Mouse (Mus musculus) forebrain, postnatal 0 days (tissue): ENCODE results near the gene U2af1. TPM values are rescaled to one million over a fixed set of nuclear protein-coding genes. Genes with fewer than 3 reads are reported as not detected.

Source experiments
- ATAC-seq: fragments of 200-750 bp; cut with Nextera tagmentation; 2 replicates; pipeline ENCODE4 v1.8.0; 2017; ENCODE audit warnings: mild to moderate bottlenecking, moderate library complexity
- DNase-seq: peaks from one replicate; pipeline ENCODE4 v3.0.0-alpha.2; 2015
- H3K27ac ChIP-seq: fragments of 300-500 bp; sonication (generic); 2 replicates; pipeline ENCODE4 v1.5.1; 2014; ENCODE audit warnings: low read depth, mild to moderate bottlenecking, antibody characterized with exemption, low read length, moderate library complexity, mixed read lengths
- H3K27me3 ChIP-seq: fragments of 300-500 bp; sonication (generic); 2 replicates; pipeline ENCODE4 v1.6.1; 2014; ENCODE audit warnings: mild to moderate bottlenecking, low read length, mixed read lengths; ENCODE audit not compliant: insufficient read depth
- H3K36me3 ChIP-seq: fragments of 300-500 bp; sonication (generic); 2 replicates; pipeline ENCODE4 v1.6.1; 2014; ENCODE audit warnings: mild to moderate bottlenecking, moderate library complexity; ENCODE audit not compliant: insufficient read depth
- H3K4me1 ChIP-seq: fragments of 300-500 bp; sonication (generic); 2 replicates; pipeline ENCODE4 v1.6.1; 2014; ENCODE audit warnings: antibody characterized with exemption; ENCODE audit not compliant: insufficient read depth
- H3K4me2 ChIP-seq: fragments of 300-500 bp; sonication (generic); 2 replicates; pipeline ENCODE4 v1.6.1; 2014; ENCODE audit warnings: low read depth, mild to moderate bottlenecking, moderate library complexity
- H3K4me3 ChIP-seq: fragments of 300-500 bp; sonication (generic); 2 replicates; pipeline ENCODE4 v1.5.1; 2014; ENCODE audit warnings: low read depth, low read length, mixed read lengths
- H3K9ac ChIP-seq: fragments of 300-500 bp; sonication (generic); 2 replicates; pipeline ENCODE4 v1.6.1; 2014; ENCODE audit warnings: mild to moderate bottlenecking
- H3K9me3 ChIP-seq: fragments of 300-500 bp; sonication (generic); 2 replicates; pipeline ENCODE4 v1.6.1; 2016; ENCODE audit warnings: low read length
- CTCF ChIP-seq: sonication (generic); IDR thresholded peaks from 2 replicates; pipeline ENCODE4 v1.5.1; 2016; ENCODE audit warnings: antibody characterized with exemption, control low read depth, low read depth
- WGBS: fragments of 180-500 bp; shearing (Covaris S2); extraction: QIAGEN DNeasy Blood & Tissue Kit; methylation state at CpG from one replicate; pipeline ENCODE4 v1.1.7; 2014; 5-methylcytosine and 5-hydroxymethylcytosine counted together
- polyA plus RNA-seq: library from polyadenylated mRNA; unstranded; fragments of >200 nt; fragmentation: Nextera tagmentation; extraction: Ambion mirVana; gene quantifications from 2 replicates; pipeline ENCODE4 v1.2.1, GENCODE M21; 2015
- total RNA-seq: library from RNA; depleted of rRNA; stranded (reverse); fragments of >200 nt; gene quantifications from 2 replicates; pipeline ENCODE4 v1.2.3, GENCODE M21; 2014

Gene U2af1
- total and polyA plus RNA-seq, 2 experiments from 2014 or later, result 86.4 to 264 TPM

DNA sequence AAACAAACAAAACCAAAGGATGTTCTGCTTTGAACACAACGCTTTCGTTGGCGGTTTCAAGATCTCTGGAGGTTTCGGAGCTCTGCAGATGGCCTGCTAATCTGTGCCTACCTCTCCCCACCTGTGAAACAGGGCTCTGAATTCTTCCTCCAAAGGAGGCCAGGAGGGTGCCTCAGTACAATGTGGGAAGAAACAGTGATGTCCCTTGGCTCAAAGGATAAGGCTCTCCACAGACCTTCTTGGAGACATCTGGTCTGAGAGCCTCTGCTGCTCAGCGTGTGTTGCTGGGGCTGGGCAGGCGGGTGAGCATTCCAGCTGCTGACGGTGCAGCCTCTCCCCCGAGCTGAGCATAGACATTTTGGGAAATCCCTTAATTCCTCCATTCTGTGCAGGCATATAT, 18.8 kb upstream of the U2af1 start, which contains the start of gene Cryaa:
Gene Cryaa (plus strand): TSS at position 301 of the 400 bp plus-strand sequence.
- Histone ChIP-seq H3K4me3 (no peak within 1 kb of the TSS), H3K27me3 (no peaks in the 10 kb centered on the region), H3K9ac (no peak within 1 kb of the TSS), H3K9me3 (no peaks in the 10 kb centered on the region), H3K36me3 (no peaks in the 10 kb centered on the region), H3K27ac (no peak within 1 kb of the TSS), H3K4me1 (no peaks in the 10 kb centered on the region), H3K4me2 (no peak within 1 kb of the TSS)
- ATAC-seq, result no peak
- DNase-seq, result no peak
- TF ChIP-seq CTCF, result no peak
- 83% methylated on average over 8 of the region's 8 CpGs for WGBS

DNA sequence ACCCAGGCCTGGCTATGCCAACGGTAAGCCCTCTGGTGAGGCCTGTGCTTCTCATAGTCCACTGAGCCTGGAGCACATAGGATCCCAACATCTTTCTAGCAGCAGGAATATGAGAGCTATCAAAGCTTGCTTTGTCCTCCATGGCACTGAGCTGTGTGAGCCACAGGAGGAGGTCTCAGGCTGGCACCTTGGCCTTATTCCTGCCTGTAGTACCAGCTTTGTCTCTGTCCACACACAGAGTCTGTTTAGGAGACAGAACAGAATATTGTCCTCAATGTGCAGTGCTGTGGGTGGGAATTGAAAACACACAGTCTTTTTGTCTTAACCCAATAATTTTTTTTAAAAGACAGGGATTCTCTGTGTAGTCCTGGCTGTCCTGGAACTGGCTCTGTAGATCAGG, 15.7 kb upstream of the U2af1 start:
- no peak overlapping the region for H3K27ac ChIP-seq
- H3K4me3 ChIP-seq, result no peak overlapping the region
- no peaks in the 10 kb centered on the region for H3K36me3 ChIP-seq
- H3K9ac ChIP-seq, result no peak overlapping the region
- no peak overlapping the region for H3K4me2 ChIP-seq
- H3K27me3 ChIP-seq, result no peaks in the 10 kb centered on the region
- DNase-seq (no peak), ATAC-seq (no peak)
- H3K9me3 ChIP-seq, result no peaks in the 10 kb centered on the region
- 71% methylated on average over 1 of the region's 1 CpGs for WGBS
- TF ChIP-seq CTCF, result no peak
- H3K4me1 ChIP-seq, result no peaks in the 10 kb centered on the region

- WGBS, result 93% methylated on average over 12 of the region's 12 CpGs
- Histone ChIP-seq H3K4me3 (no peak overlapping the region), H3K27ac (no peak overlapping the region), H3K4me1 (no peaks in the 10 kb centered on the region), H3K36me3 (no peaks in the 10 kb centered on the region), H3K4me2 (no peak overlapping the region), H3K27me3 (no peaks in the 10 kb centered on the region), H3K9me3 (no peaks in the 10 kb centered on the region), H3K9ac (no peak overlapping the region)
- no peak for TF ChIP-seq CTCF
- DNase-seq (no peak), ATAC-seq (no peak)
Observed at GRCm38 (mm10) chr17:31672279-31672678, 13.6 kb upstream of the U2af1 start.

DNA sequence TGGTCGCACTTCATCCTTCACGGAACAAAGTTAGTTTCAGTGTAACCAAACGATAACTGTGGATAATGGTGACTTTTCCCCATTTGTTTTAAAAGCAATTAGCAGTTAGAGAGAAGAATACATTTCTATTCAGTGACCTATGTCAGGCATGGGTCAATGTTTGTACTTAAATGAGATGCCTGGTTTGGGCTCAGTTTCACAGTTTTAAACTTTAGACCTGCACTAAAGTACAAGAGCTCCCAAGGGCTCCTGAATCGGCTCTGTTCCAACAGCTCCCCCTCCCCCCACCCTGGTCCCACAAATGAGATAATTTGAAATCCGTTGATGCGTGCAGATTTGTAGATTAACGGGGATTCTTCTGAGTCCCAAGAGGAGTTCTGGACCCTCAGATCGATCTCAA, 13.0 kb upstream of the U2af1 start:
- H3K36me3 ChIP-seq, result no peaks in the 10 kb centered on the region
- 64% methylated on average over 8 of the region's 8 CpGs for WGBS
- no peak for ATAC-seq

DNA sequence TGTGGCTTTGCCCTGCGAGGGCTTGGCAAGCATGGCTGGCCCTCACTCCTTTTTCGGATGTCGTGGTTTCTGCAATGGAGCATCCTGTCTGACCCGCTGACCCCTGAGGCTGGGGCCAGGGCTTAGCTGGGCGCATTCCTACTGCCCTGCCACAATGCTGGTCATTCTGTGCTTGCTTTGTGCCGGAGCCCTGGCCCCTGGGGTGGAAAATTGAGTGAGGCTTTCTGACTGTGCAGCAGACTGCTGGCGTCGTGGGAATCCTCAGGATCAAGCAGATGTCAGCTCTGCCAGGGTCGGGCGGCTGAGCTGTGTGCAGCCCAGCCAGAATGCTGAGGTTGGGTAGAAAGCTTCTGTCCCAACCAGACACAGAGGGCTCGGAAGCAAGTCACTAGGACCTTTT, 11.5 kb upstream of the U2af1 start:
- WGBS, result 17% methylated on average over 11 of the region's 11 CpGs
- no peak; the same call in 1 of the 2 replicates for ATAC-seq

More for the DNA sequence above, 13.0 kb upstream of the U2af1 start:
- Histone ChIP-seq H3K27me3 (no peaks in the 10 kb centered on the region), H3K9me3 (no peaks in the 10 kb centered on the region), H3K9ac (no peak overlapping the region), H3K27ac (no peak overlapping the region), H3K4me2 (no peak overlapping the region), H3K4me1 (no peaks in the 10 kb centered on the region), H3K4me3 (no peak overlapping the region)
- TF ChIP-seq CTCF, result no peak
- no peak for DNase-seq

GRCm38 (mm10) chr17:31668306-31668705, 9.6 kb upstream of the U2af1 start:
- H3K4me2 ChIP-seq, result no peak overlapping the region
- no peaks in the 10 kb centered on the region for H3K36me3 ChIP-seq
- TF ChIP-seq CTCF, result no peak
- no peaks in the 10 kb centered on the region for H3K27me3 ChIP-seq
- WGBS, result 81% methylated on average over 9 of the region's 9 CpGs
- no peak overlapping the region for H3K27ac ChIP-seq
- H3K9me3 ChIP-seq, result no peaks in the 10 kb centered on the region
- DNase-seq (no peak), ATAC-seq (no peak)
- H3K4me1 ChIP-seq, result no peaks in the 10 kb centered on the region
- no peak overlapping the region for H3K4me3 ChIP-seq
- no peak overlapping the region for H3K9ac ChIP-seq

More for the DNA sequence above, 11.5 kb upstream of the U2af1 start:
- Histone ChIP-seq H3K4me3 (no peak overlapping the region), H3K9ac (no peak overlapping the region), H3K27ac (no peak overlapping the region), H3K4me2 (no peak overlapping the region), H3K4me1 (no peaks in the 10 kb centered on the region), H3K36me3 (no peaks in the 10 kb centered on the region), H3K27me3 (no peaks in the 10 kb centered on the region), H3K9me3 (no peaks in the 10 kb centered on the region)
- no peak for DNase-seq
- TF ChIP-seq CTCF, result no peak

DNA sequence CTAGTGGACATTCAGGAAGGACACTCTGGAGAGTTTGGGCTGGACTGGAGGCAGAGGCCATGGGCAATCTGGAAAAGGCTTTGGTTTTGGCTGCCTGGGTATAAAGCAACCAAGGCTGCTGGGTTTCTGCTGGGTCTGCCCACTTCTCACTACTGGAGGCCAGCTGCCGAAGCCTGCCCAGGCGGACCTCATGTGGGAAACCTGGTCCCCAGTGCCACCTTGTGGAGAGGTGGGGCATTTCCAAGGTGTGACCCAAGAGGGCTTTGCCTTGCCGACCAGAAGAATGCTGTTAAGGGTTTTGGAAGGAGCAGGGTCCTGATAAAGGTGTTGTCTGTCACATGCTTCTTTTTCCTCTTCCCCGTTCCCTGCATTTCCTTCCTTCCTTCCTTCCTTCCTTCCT, 6.1 kb upstream of the U2af1 start:
- no peak overlapping the region for H3K9ac ChIP-seq
- H3K4me3 ChIP-seq, result no peak overlapping the region
- no peak overlapping the region for H3K27ac ChIP-seq
- WGBS, result 15% methylated on average over 4 of the region's 4 CpGs
- H3K27me3 ChIP-seq, result no peaks in the 10 kb centered on the region
- H3K36me3 ChIP-seq, result no peaks in the 10 kb centered on the region
- H3K4me2 ChIP-seq, result no peak overlapping the region
- no peaks in the 10 kb centered on the region for H3K9me3 ChIP-seq
- DNase-seq (peak; percentile 76), ATAC-seq (peak; percentile 70)
- TF ChIP-seq CTCF, result peak; percentile 82
- 0 out of 2 replicates have a peak, but pooled peaks cover 3% of the 10 kb centered on the region for H3K4me1 ChIP-seq
